Mouse (Mus musculus) CH12.LX (cell line): Measurements from ENCODE around the gene Fam162a. TPM values are rescaled to one million over a fixed set of nuclear protein-coding genes. Genes with fewer than 3 reads are reported as not detected.
A peak's percentile ranks its signal among the peaks of the same experiment; 100 is the strongest.
"Not testable (repeated sequence)": the region's sequence is repeated elsewhere in the genome, so short reads cannot be mapped to it uniquely, and the experiment has no call there.

Experiments
- DNase-seq: peaks from one replicate; pipeline ENCODE4 v3.0.0-alpha.2; 2013; ENCODE audit errors: extremely low read depth
- H3K27ac ChIP-seq: 2 replicates; pipeline ENCODE4 v1.5.1; 2012; ENCODE audit warnings: low read depth, mild to moderate bottlenecking, control low read depth, moderate library complexity; ENCODE audit not compliant: insufficient read depth
- H3K27me3 ChIP-seq: replicated peaks from 2 replicates; pipeline ENCODE3; 2012; ENCODE audit warnings: inconsistent platforms
- H3K36me3 ChIP-seq, 2 experiments: replicated peaks in 1 of 2; 2 replicates each; pipeline versions ENCODE3 to v1.6.1; 2012; ENCODE audit warnings: inconsistent platforms in 1 of 2, low read length in 1 of 2, mild to moderate bottlenecking in 1 of 2, mixed read lengths in 1 of 2, moderate library complexity in 1 of 2; ENCODE audit not compliant: control insufficient read depth in 1 of 2, insufficient read depth in 1 of 2
- H3K4me1 ChIP-seq, 2 experiments: 2 replicates each; pipeline ENCODE4 v1.6.1; 2012; ENCODE audit warnings: inconsistent platforms in 1 of 2, moderate library complexity in 1 of 2; ENCODE audit not compliant: insufficient read depth in 2 of 2, control insufficient read depth in 1 of 2
- H3K4me2 ChIP-seq: 2 replicates; pipeline ENCODE4 v1.6.1; 2012; ENCODE audit warnings: low read depth, mild to moderate bottlenecking, control low read depth; ENCODE audit not compliant: poor library complexity, insufficient read depth, severe bottlenecking
- H3K4me3 ChIP-seq, 3 experiments: fragments of 150-350 bp in 1 of 3; sonication (generic) in 1 of 3; replicated peaks in 1 of 3; 2 replicates each; pipeline versions ENCODE3 to v1.5.1; 2011 to 2012; ENCODE audit warnings: low read depth in 2 of 3, low read length in 2 of 3, mild to moderate bottlenecking in 2 of 3, moderate library complexity in 2 of 3, control low read depth in 1 of 3, improper control_type of control experiment in 1 of 3, inconsistent platforms in 1 of 3, mixed read lengths in 1 of 3; ENCODE audit not compliant: poor library complexity in 1 of 3
- H3K79me2 ChIP-seq: replicated peaks from 2 replicates; pipeline ENCODE4 v1.6.1; 2012; ENCODE audit warnings: mild to moderate bottlenecking, moderate library complexity; ENCODE audit not compliant: control insufficient read depth, poor library complexity, insufficient read depth, severe bottlenecking; ENCODE audit errors: extremely low read depth
- H3K9ac ChIP-seq: 2 replicates; pipeline ENCODE4 v1.6.1; 2012; ENCODE audit warnings: low read depth, mild to moderate bottlenecking, control low read depth, moderate library complexity; ENCODE audit not compliant: insufficient read depth
- H3K9me3 ChIP-seq: replicated peaks from 2 replicates; pipeline ENCODE3; 2012; ENCODE audit warnings: low read length, inconsistent platforms, mixed read lengths
- CHD1 ChIP-seq: IDR thresholded peaks from 2 replicates; pipeline ENCODE4 v1.6.1; 2012; ENCODE audit warnings: low read depth, low read length, improper control_type of control experiment, inconsistent platforms
- E2F4 ChIP-seq: IDR thresholded peaks from 2 replicates; pipeline ENCODE4 v1.6.1; 2011; ENCODE audit warnings: low read depth, low read length, improper control_type of control experiment; ENCODE audit not compliant: insufficient replicate concordance
- ELF1 ChIP-seq: IDR thresholded peaks from 2 replicates; pipeline ENCODE4 v1.6.1; 2014; ENCODE audit warnings: low read depth, mild to moderate bottlenecking, inconsistent platforms, low read length, improper control_type of control experiment
- EP300 ChIP-seq: IDR thresholded peaks from 2 replicates; pipeline ENCODE4 v1.6.1; 2011; ENCODE audit warnings: low read length, improper control_type of control experiment
- IRF4 ChIP-seq: IDR thresholded peaks from 2 replicates; pipeline ENCODE4 v1.6.1; 2014; ENCODE audit warnings: low read depth, mild to moderate bottlenecking, inconsistent platforms, low read length, improper control_type of control experiment
- JUN ChIP-seq: IDR thresholded peaks from 2 replicates; pipeline ENCODE4 v1.6.1; 2011; ENCODE audit warnings: low read depth, mild to moderate bottlenecking, low read length, improper control_type of control experiment, moderate library complexity; ENCODE audit not compliant: insufficient read depth
- MAZ ChIP-seq: IDR thresholded peaks from 2 replicates; pipeline ENCODE4 v1.6.1; 2012; ENCODE audit warnings: low read depth, mild to moderate bottlenecking, inconsistent platforms, low read length, improper control_type of control experiment, moderate library complexity
- MEF2A ChIP-seq: IDR thresholded peaks from 2 replicates; pipeline ENCODE4 v1.6.1; 2014; ENCODE audit warnings: low read depth, mild to moderate bottlenecking, inconsistent platforms, low read length, improper control_type of control experiment, borderline replicate concordance
- MXI1 ChIP-seq: IDR thresholded peaks from 2 replicates; pipeline ENCODE4 v1.6.1; 2011; ENCODE audit warnings: mild to moderate bottlenecking, low read depth, low read length, improper control_type of control experiment
- POLR2A ChIP-seq: IDR thresholded peaks from 2 replicates; pipeline ENCODE4 v1.6.1; 2011; ENCODE audit warnings: low read depth, mild to moderate bottlenecking, improper control_type of control experiment, low read length
- TBP ChIP-seq: conservative IDR thresholded peaks from 2 replicates; pipeline ENCODE4 v1.6.1; 2011; ENCODE audit warnings: low read depth, low read length, improper control_type of control experiment
- UBTF ChIP-seq: IDR thresholded peaks from 2 replicates; pipeline ENCODE4 v1.6.1; 2012; ENCODE audit warnings: low read depth, mild to moderate bottlenecking, inconsistent platforms, low read length, improper control_type of control experiment, moderate library complexity
- ZC3H11A ChIP-seq: IDR thresholded peaks from 2 replicates; pipeline ENCODE4 v1.6.1; 2012; ENCODE audit warnings: low read depth, mild to moderate bottlenecking, inconsistent platforms, low read length, improper control_type of control experiment
- dilution Hi-C: fragments of 300-500 bp; cut with MboI; formaldehyde crosslinking; loops from 2 replicates; pipeline ENCODE4 v1.14.3; 2020; ENCODE audit warnings: low sequenced_read_pairs; ENCODE audit not compliant: extremely low pct_unique_long_range_greater_than_20kb, extremely low pct_ligation_motif_present
- in situ Hi-C: fragments of 300-500 bp; cut with MboI; formaldehyde crosslinking; loops from 3 replicates; pipeline ENCODE4 v1.14.3; 2019; ENCODE audit warnings: low sequenced_read_pairs, low pct_ligation_motif_present, low pct_unique_long_range_greater_than_20kb, mixed read lengths
- polyA plus RNA-seq: library from polyadenylated mRNA; unstranded; fragments of >175 nt; gene quantifications from 2 replicates; pipeline ENCODE4 v1.2.1, GENCODE M21; 2012; ENCODE audit warnings: low read depth; ENCODE audit not compliant: insufficient read length
- total RNA-seq, 2 experiments: library from RNA; depleted of rRNA; stranded (reverse); fragments of 300-350 nt in 1 of 2; fragments of >200 nt in 1 of 2; gene quantifications; 2 replicates each; pipeline ENCODE4 v1.2.3; 2012 to 2014

Fam162a gene
- total and polyA plus RNA-seq, 3 experiments: 172 to 419 (median 369) TPM

GRCm38 (mm10) chr16:36101526-36101925 is 30.1 kb upstream of the Fam162a start:
- H3K36me3 ChIP-seq: peaks cover 0 to 2% of the 10 kb centered on the region in 2 experiments
- H3K27me3 ChIP-seq: no peaks in the 10 kb centered on the region
- H3K27ac ChIP-seq: no peak overlapping the region
- no peak overlapping the region for H3K9ac ChIP-seq
- H3K9me3 ChIP-seq: no peaks in the 10 kb centered on the region
- H3K4me1 ChIP-seq: peaks cover 0 to 12% of the 10 kb centered on the region in 2 experiments; a peak in 1 of 4 replicates
- dilution Hi-C loops (no loop called here), in situ Hi-C loops (no loop called here)
- no peak overlapping the region for H3K4me3 ChIP-seq
- no peak for DNase-seq
- TF ChIP-seq MEF2A (no peak), EP300 (no peak), UBTF (no peak), ZC3H11A (no peak), MXI1 (no peak), E2F4 (no peak), JUN (no peak), IRF4 (no peak), ELF1 (no peak)
- H3K4me2 ChIP-seq: no peak overlapping the region
- H3K79me2 ChIP-seq: no peaks in the 10 kb centered on the region

GRCm38 (mm10) chr16:36097813-36098499 is 26.6 kb upstream of the Fam162a start:
- H3K9ac ChIP-seq, H3K4me3 ChIP-seq, H3K27me3 ChIP-seq, H3K4me2 ChIP-seq, in situ Hi-C loops, H3K27ac ChIP-seq, H3K79me2 ChIP-seq, H3K9me3 ChIP-seq, dilution Hi-C loops: not testable (repeated sequence)
- H3K4me1 ChIP-seq: peaks cover 0 to 12% of the 10 kb centered on the region in 2 experiments; a peak in 1 of 4 replicates
- TF ChIP-seq MAZ (0 out of 2 replicates have a peak, but pooled peaks have one; percentile 17), TBP (peak; percentile 57; the same call in 1 of the 2 replicates), EP300 (peak; percentile 28; the same call in 1 of the 2 replicates), POLR2A (peak; percentile 55), CHD1 (peak; percentile 94; the same call in 1 of the 2 replicates)
- DNase-seq: peak; percentile 27
- peaks cover 2 to 15% of the 10 kb centered on the region in 2 experiments for H3K36me3 ChIP-seq
